Mouse (Mus musculus): Measurements from ENCODE around the gene Ubald2. TPM values are rescaled to one million over a fixed set of nuclear protein-coding genes. Genes with fewer than 3 reads are reported as not detected.

Ubald2 gene
- polyA plus RNA-seq, 1 experiment from 2014 or later: 50.3 TPM

DNA sequence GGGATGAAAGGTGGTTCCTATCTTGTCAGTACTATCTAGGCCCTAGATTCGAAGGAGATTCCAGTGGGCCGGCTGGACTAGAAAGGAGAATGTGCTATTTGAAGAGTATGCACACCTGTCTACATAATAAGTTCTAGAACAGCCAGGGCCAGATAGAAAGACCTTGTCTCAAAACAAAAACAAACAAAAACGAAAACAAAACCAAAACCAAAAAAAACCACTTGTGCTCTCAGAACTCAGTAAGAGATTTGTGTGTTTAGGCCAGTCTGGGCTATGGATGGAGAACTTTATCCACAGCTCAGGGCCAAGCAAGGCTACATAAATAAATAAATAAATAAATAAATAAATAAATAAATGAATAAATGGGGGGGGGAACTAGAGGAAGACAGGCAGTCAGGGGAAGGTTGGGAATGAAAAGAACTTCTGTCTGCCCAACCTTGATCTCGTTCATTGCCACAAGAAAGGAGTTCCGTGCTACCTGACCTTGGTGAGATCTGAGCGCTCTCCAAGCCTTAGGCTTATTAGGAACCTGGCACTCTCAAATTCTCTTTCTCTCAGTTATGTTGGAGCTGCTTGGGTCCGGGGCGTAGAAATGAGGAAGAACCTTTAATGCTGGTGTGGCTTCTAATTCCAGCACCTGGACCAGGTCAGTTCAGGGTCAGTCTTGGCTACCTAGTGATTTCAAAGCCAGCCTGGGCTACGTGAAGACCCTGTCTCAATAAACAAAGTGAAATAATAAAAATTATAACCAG, 3.9 kb upstream of the Ubald2 start:
- Histone ChIP-seq H3K9ac (replicated peaks) (no peak overlapping the region), H3K27me3 (no peaks in the 10 kb centered on the region), H3K4me3 (replicated peaks) (no peak overlapping the region), H3K9me3 (no peaks in the 10 kb centered on the region), H3K36me3 (no peaks in the 10 kb centered on the region), H3K27ac (no peak overlapping the region), H3K4me2 (replicated peaks) (no peak overlapping the region), H3K4me1 (replicated peaks) (peaks cover 11% of the 10 kb centered on the region)
- ATAC-seq: no peak
- WGBS: 86% methylated on average over 9 of the region's 9 CpGs

DNA sequence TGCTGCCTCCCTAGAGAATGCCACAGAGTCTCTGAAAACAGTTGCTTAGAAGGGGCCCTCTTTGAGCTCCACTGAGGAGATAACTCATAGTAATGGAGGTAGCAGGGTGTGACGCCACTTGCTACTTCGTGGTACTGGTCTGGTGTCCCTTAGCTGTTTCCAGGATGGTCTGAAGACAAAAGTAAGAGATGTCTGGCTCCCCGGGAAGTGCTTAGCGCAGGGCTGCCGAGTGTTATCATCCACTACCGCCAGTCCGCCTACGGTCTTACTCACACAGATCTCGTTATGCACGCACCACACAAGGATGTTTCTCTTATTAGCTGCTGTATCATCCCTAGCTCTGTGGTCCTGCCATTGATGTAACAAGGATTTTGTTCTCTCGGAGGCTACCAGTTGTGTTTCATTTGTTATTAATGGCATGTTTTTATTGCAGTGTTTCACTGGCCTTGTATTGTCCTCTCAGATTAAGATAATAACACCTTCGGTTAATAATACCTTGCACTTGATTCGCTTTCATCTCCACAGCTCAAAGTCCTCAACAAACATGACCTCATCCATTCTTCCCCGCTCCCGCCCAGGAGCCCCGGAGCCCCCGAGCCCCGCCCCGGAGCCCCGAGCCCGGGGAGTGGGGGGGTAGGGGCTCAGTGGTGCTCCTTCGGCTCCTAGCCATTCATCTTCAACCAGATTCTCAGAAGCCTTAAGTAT, 3.0 kb upstream of the Ubald2 start:
- peak overlapping the region; percentile 8; the same call in 1 of the 2 replicates for H3K4me2 ChIP-seq (replicated peaks)
- no peak for ATAC-seq
- peaks cover 2% of the 10 kb centered on the region for H3K36me3 ChIP-seq
- WGBS: 30% methylated on average over 22 of the region's 22 CpGs
- no peak overlapping the region for H3K9ac ChIP-seq (replicated peaks)
- no peaks in the 10 kb centered on the region for H3K27me3 ChIP-seq
- peaks cover 19% of the 10 kb centered on the region for H3K4me1 ChIP-seq (replicated peaks)
- no peak overlapping the region for H3K4me3 ChIP-seq (replicated peaks)
- no peaks in the 10 kb centered on the region for H3K9me3 ChIP-seq
- no peak overlapping the region for H3K27ac ChIP-seq

- Histone ChIP-seq H3K4me2 (replicated peaks) (peak overlapping the region; percentile 8; the same call in 1 of the 2 replicates), H3K27me3 (no peaks in the 10 kb centered on the region), H3K27ac (no peak overlapping the region), H3K9ac (replicated peaks) (no peak overlapping the region), H3K4me3 (replicated peaks) (no peak overlapping the region), H3K9me3 (no peaks in the 10 kb centered on the region), H3K4me1 (replicated peaks) (peaks cover 26% of the 10 kb centered on the region), H3K36me3 (peaks cover 8% of the 10 kb centered on the region)
- 55% methylated on average over 11 of the region's 11 CpGs for WGBS
- no peak for ATAC-seq
Measured at GRCm38 (mm10) chr11:116431428-116432077, 2.3 kb upstream of the Ubald2 start.

DNA sequence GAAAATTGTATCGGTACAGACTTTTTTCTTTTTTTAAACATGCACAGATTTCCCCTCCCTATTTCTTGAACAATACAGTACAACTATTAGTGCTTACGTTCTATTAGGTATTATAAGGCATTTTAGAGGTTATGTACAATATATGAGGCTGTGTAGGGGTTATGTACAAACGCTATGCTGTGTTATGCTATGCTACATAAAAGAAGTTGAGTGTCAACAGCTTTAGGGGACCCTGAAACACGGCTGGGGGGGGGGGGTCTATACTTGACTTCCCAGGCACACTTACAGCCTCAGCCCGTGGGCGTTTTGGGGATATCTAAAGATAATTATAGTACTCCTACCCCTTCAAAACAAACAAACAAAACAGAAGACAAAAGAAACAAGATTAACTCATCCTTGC, 1.8 kb upstream of the Ubald2 start:
- Histone ChIP-seq H3K9me3 (no peaks in the 10 kb centered on the region), H3K4me1 (replicated peaks) (peaks cover 32% of the 10 kb centered on the region), H3K27ac (no peak overlapping the region), H3K9ac (replicated peaks) (no peak overlapping the region), H3K4me2 (replicated peaks) (no peak overlapping the region), H3K27me3 (no peaks in the 10 kb centered on the region), H3K4me3 (replicated peaks) (no peak overlapping the region), H3K36me3 (peaks cover 14% of the 10 kb centered on the region)
- WGBS: 51% methylated on average over 6 of the region's 6 CpGs
- ATAC-seq: no peak

- no peak for ATAC-seq
- Histone ChIP-seq H3K4me2 (replicated peaks) (0 out of 2 replicates have a peak overlapping the region, but pooled peaks have one; percentile 13), H3K4me1 (replicated peaks) (peaks cover 38% of the 10 kb centered on the region), H3K27ac (no peak overlapping the region), H3K4me3 (replicated peaks) (no peak overlapping the region), H3K9me3 (no peaks in the 10 kb centered on the region), H3K9ac (replicated peaks) (no peak overlapping the region), H3K27me3 (no peaks in the 10 kb centered on the region), H3K36me3 (peaks cover 21% of the 10 kb centered on the region)
- 64% methylated on average over 8 of the region's 8 CpGs for WGBS
Measured at GRCm38 (mm10) chr11:116432593-116433355, 1.1 kb upstream of the Ubald2 start.

GRCm38 (mm10) chr11:116434287-116434966, 533 bp downstream of the Ubald2 start:
- peak overlapping the region; percentile 72 for H3K4me2 ChIP-seq (replicated peaks)
- ATAC-seq: peak; percentile 35
- no peaks in the 10 kb centered on the region for H3K27me3 ChIP-seq
- peak overlapping the region; percentile 95 for H3K27ac ChIP-seq
- H3K4me1 ChIP-seq (replicated peaks): peaks cover 39% of the 10 kb centered on the region
- no peaks in the 10 kb centered on the region for H3K9me3 ChIP-seq
- peaks cover 28% of the 10 kb centered on the region for H3K36me3 ChIP-seq
- peak overlapping the region; percentile 97 for H3K9ac ChIP-seq (replicated peaks)
- under 1% methylated on average over 50 of the region's 67 CpGs for WGBS
- H3K4me3 ChIP-seq (replicated peaks): peak overlapping the region; percentile 97

DNA sequence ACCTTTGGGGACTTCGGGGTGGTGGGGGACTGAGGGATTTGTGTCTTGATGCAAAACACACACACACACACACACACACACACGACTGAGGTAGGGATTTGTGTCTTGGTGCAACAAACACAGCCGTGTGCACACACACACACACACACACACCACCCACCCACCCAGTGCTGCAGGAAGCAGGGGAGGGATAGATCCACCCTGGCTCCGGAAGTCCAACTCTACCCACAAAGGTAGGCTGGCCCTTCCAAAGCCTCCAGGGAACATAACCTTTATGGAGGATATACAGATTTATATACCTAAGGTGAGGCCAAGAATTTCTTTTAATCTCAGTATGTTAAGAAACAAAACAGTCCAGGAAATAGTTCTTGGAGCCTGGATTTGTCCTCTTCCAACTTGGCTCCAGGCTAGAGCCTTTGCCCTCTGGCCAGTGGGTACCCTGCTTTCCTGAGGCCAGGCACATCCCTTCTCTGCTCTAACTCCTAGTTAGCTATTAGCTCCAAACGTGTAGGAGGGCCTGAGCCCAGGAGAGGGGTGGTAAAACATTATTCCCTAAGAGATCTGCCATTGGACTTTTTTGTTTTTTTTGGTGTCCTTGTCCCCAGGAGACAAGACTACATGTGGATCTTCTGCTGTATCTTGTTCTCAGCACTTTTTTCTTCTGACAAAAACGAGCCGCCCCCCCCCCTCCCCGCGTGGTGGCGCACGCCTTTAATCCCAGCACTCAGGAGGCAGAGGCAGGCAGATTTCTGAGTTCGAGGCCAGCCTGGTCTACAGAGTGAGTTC, 1.3 kb downstream of the Ubald2 start:
- Histone ChIP-seq H3K9ac (replicated peaks) (peak overlapping the region; percentile 97), H3K4me1 (replicated peaks) (peaks cover 39% of the 10 kb centered on the region), H3K27me3 (no peaks in the 10 kb centered on the region), H3K36me3 (peaks cover 29% of the 10 kb centered on the region), H3K9me3 (no peaks in the 10 kb centered on the region), H3K4me3 (replicated peaks) (peak overlapping the region; percentile 97), H3K27ac (peak overlapping the region; percentile 95), H3K4me2 (replicated peaks) (peak overlapping the region; percentile 72)
- 57% methylated on average over 11 of the region's 12 CpGs for WGBS
- 0 out of 2 replicates have a peak, but pooled peaks have one; percentile 1 for ATAC-seq

DNA sequence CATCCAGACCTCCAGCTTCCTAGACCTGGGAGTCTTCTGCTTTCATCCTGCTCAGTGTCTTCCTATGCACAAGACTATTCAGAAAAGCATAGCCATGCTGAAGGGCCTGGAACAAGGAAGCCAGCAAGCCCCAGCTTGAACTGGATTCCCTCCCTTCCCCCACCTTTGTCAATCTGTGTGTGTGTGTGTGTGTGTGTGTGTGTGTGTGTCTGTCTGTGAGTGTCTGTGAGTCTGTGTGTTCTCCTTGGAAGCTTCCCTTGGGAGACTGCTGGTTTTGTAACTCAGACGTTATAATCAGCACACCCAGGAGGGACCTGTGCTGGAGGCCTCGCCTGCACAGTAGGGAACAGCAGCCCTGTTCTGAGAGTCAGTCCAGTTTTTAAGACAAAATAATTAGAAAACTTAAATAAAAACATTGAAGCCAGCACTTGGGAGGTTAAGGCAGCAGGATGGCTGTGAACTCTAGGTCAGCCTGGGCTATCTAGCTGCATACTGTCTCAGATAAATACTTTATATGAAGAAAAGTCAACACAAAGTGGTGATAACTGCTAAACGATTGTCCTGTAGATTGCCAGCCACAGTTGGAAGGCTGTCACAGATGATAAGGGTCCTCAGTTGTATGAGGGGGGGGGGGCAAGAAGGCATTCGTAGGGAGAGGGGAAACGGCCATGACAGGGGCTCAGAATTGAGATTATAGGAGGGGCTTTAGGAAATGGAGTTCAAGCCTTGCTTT, 2.3 kb downstream of the Ubald2 start:
- ATAC-seq: no peak
- H3K4me2 ChIP-seq (replicated peaks): peak overlapping the region; percentile 72
- H3K4me3 ChIP-seq (replicated peaks): peak overlapping the region; percentile 97
- H3K27me3 ChIP-seq: no peaks in the 10 kb centered on the region
- H3K27ac ChIP-seq: peak overlapping the region; percentile 39; the same call in 1 of the 2 replicates
- no peaks in the 10 kb centered on the region for H3K9me3 ChIP-seq
- 62% methylated on average over 5 of the region's 5 CpGs for WGBS
- H3K9ac ChIP-seq (replicated peaks): peak overlapping the region; percentile 63
- peaks cover 32% of the 10 kb centered on the region for H3K36me3 ChIP-seq
- H3K4me1 ChIP-seq (replicated peaks): peaks cover 36% of the 10 kb centered on the region

- Histone ChIP-seq H3K36me3 (peaks cover 32% of the 10 kb centered on the region), H3K9ac (replicated peaks) (peak overlapping the region; percentile 61), H3K4me1 (replicated peaks) (peaks cover 34% of the 10 kb centered on the region), H3K27ac (peak overlapping the region; percentile 39; the same call in 1 of the 2 replicates), H3K27me3 (no peaks in the 10 kb centered on the region), H3K9me3 (no peaks in the 10 kb centered on the region), H3K4me3 (replicated peaks) (peak overlapping the region; percentile 97), H3K4me2 (replicated peaks) (peak overlapping the region; percentile 72)
- no peak for ATAC-seq
- 74% methylated on average over 4 of the region's 4 CpGs for whole genome bisulfite sequencing
Measured at GRCm38 (mm10) chr11:116436725-116437331, 2.9 kb downstream of the Ubald2 start.

DNA sequence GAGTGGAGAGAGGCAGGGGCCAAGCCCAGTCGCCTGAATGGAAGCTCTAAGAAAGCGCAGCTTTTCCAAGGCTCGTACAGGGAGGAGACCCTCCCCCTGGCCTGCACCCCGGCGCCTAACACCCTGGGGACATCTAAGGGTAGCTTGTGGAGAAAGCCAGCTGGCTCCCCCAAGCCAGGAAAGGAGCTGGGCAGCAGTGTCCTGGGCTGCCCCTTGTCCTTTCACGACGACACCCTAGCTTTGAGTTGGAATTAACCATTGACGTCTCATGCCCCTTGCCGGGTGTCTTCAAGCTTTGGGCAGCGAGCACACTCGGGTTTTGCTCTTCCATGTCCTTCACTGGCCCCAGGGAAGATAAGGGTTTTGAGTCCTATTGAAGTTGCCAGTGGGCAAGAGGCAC, 3.6 kb downstream of the Ubald2 start:
- Histone ChIP-seq H3K4me2 (replicated peaks) (peak overlapping the region; percentile 72; the same call in 1 of the 2 replicates), H3K9me3 (no peaks in the 10 kb centered on the region), H3K27ac (peak overlapping the region; percentile 22; the same call in 1 of the 2 replicates), H3K27me3 (no peaks in the 10 kb centered on the region), H3K36me3 (peaks cover 32% of the 10 kb centered on the region), H3K9ac (replicated peaks) (peak overlapping the region; percentile 61; the same call in 1 of the 2 replicates), H3K4me3 (replicated peaks) (no peak overlapping the region), H3K4me1 (replicated peaks) (peaks cover 36% of the 10 kb centered on the region)
- WGBS: 86% methylated on average over 11 of the region's 11 CpGs
- ATAC-seq: no peak
